Mouse (Mus musculus) neutrophil, adult 83 days (primary cell): ENCODE measurements around the gene Ly6g6f. TPM values are rescaled to one million over a fixed set of nuclear protein-coding genes. Genes with fewer than 3 reads are reported as not detected.

Source experiments
- total RNA-seq, 2 experiments: library from RNA; stranded (reverse); gene quantifications; one replicate each; pipeline ENCODE4 v1.2.4; 2023

Ly6g6f gene
- total RNA-seq, 2 experiments from 2014 or later: 0.35 TPM; not detected in 1

DNA sequence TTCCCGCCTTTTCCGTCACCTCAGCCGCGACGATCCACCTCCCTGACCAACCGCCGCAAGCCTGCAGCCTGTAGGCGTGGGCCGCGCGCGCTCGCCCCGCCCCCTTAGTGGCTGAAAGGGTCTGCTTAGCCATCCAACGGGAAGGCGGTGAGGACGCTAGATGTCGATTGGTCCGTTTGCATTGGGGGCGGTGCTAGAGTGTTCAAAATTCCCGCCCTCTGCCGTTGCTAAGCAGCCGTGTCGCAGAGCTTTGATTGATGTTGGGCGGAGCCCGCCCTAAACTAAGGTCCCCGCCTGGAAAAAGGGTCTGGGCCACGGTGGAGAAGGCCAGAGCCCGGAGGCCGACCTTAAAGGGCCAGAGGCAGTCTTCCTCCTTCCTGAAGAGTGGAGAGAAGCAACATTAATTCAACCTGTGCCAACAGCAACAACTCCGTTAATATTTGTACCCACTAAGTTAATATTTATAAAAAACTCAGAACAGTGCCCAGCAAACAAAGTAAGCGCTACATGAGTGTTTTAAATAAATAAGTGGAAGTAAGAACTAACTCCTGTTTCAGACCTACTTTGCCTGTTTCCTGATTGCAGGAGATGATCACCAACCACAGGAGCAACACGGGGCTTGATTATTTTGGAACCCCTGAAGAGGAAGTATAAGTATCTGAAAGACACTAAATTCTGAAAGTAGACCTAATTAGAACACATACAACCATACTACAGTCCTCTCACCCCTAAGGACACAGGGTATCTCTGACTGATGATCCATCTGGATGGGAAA lies 38.5 kb downstream of the Ly6g6f start, which contains the start of gene Msh5:
Gene Msh5, minus strand, starts transcription at position 65 of the 775 bp plus-strand sequence.

Other genes starting within 250 kb of the Ly6g6f start
- 10 to 100 TPM; 34.1 to 39.4 TPM for gene Stk19, start 248.7 kb downstream of the Ly6g6f start, total RNA-seq
- 10 to 100 TPM; 49.0 to 49.1 TPM for gene Dxo, start 248.6 kb downstream of the Ly6g6f start, total RNA-seq
- gene Skiv2l, start 235.4 kb downstream of the Ly6g6f start, total RNA-seq: 10 to 100 TPM; 66.2 to 72.1 TPM
- gene Nelfe, start 235.2 kb downstream of the Ly6g6f start, total RNA-seq: 10 to 100 TPM; 23.4 to 30.8 TPM
- 1 to 10 TPM; 1.6 to 1.8 TPM for gene Cfb, start 223.1 kb downstream of the Ly6g6f start, total RNA-seq
- 1 to 10 TPM; 2.8 to 3.9 TPM for gene Zbtb12, start 206.1 kb downstream of the Ly6g6f start, total RNA-seq
- not detected for gene Gm20547, start 203.6 kb downstream of the Ly6g6f start, total RNA-seq
- under 1 TPM in 1 of 2 experiments, not detected in 1; 0.24 TPM for gene C2, start 187.3 kb downstream of the Ly6g6f start, total RNA-seq
- gene Ehmt2, start 187.1 kb downstream of the Ly6g6f start, total RNA-seq: 10 to 100 TPM; 68.7 to 71.8 TPM
- gene Slc44a4, start 171.1 kb downstream of the Ly6g6f start, total RNA-seq: not detected
- 10 to 100 TPM; 60.2 to 63.2 TPM for gene Neu1, start 154.4 kb downstream of the Ly6g6f start, total RNA-seq
- gene Hspa1b, start 126.4 kb downstream of the Ly6g6f start, total RNA-seq: 100 to 1,000 TPM in 1 of 2 experiments, 10 to 100 TPM in 1; 58.3 to 134 TPM
- not detected for gene Gm20481, start 115.7 kb downstream of the Ly6g6f start, total RNA-seq
- gene Hspa1a, start 113.5 kb downstream of the Ly6g6f start, total RNA-seq: 100 to 1,000 TPM in 1 of 2 experiments, 10 to 100 TPM in 1; 86.4 to 244 TPM
- under 1 TPM in 1 of 2 experiments, not detected in 1; 0.20 TPM for gene Hspa1l, start 112.9 kb downstream of the Ly6g6f start, total RNA-seq
- 10 to 100 TPM; 41.4 to 45.7 TPM for gene Lsm2, start 103.7 kb downstream of the Ly6g6f start, total RNA-seq
- gene Vars, start 84.6 kb downstream of the Ly6g6f start, total RNA-seq: 10 to 100 TPM; 61.7 to 68.3 TPM
- under 1 TPM in 1 of 2 experiments, not detected in 1; 0.15 TPM for gene Vwa7, start 69.0 kb downstream of the Ly6g6f start, total RNA-seq
- gene Sapcd1, start 57.6 kb downstream of the Ly6g6f start, total RNA-seq: 1 to 10 TPM; 1.3 to 2.1 TPM
- gene Msh5, start 38.9 kb downstream of the Ly6g6f start, total RNA-seq: 10 to 100 TPM; 11.5 to 12.5 TPM
- 100 to 1,000 TPM; 262 to 285 TPM for gene Clic1, start 35.6 kb downstream of the Ly6g6f start, total RNA-seq
- 1 to 10 TPM; 2.5 to 3.1 TPM for gene Ddah2, start 26.6 kb downstream of the Ly6g6f start, total RNA-seq
- 1 to 10 TPM in 1 of 2 experiments, not detected in 1; 1.0 TPM for gene Ly6g6c, start 20.2 kb downstream of the Ly6g6f start, total RNA-seq
- under 1 TPM in 1 of 2 experiments, not detected in 1; 0.26 TPM for gene Mpig6b, start 19.4 kb downstream of the Ly6g6f start, total RNA-seq
- gene Ly6g6e, start 8.7 kb downstream of the Ly6g6f start, total RNA-seq: not detected
- not detected for gene Ly6g6d, start 7.5 kb downstream of the Ly6g6f start, total RNA-seq
- gene Abhd16a, start 3.7 kb upstream of the Ly6g6f start, total RNA-seq: 10 to 100 TPM; 50.2 to 58.4 TPM
- not detected for gene Ly6g5c, start 22.7 kb upstream of the Ly6g6f start, total RNA-seq
- 10 to 100 TPM; 13.5 to 16.4 TPM for gene Ly6g5b, start 29.8 kb upstream of the Ly6g6f start, total RNA-seq
- 10 to 100 TPM; 20.2 to 26.5 TPM for gene Gpank1, start 35.8 kb upstream of the Ly6g6f start, total RNA-seq
- gene Csnk2b, start 36.4 kb upstream of the Ly6g6f start, total RNA-seq: 100 to 1,000 TPM; 172 TPM
- gene D17H6S53E, start 40.8 kb upstream of the Ly6g6f start, total RNA-seq: 10 to 100 TPM; 16.4 to 24.3 TPM
- under 1 TPM in 1 of 2 experiments, not detected in 1; 0.42 TPM for gene Apom, start 46.4 kb upstream of the Ly6g6f start, total RNA-seq
- gene Bag6, start 49.6 kb upstream of the Ly6g6f start, total RNA-seq: 100 to 1,000 TPM; 222 to 226 TPM
- gene Prrc2a, start 79.3 kb upstream of the Ly6g6f start, total RNA-seq: 100 to 1,000 TPM; 180 to 195 TPM
- gene Aif1, start 90.5 kb upstream of the Ly6g6f start, total RNA-seq: 10 to 100 TPM; 18.0 to 18.3 TPM
- 100 to 1,000 TPM; 564 to 656 TPM for gene Lst1, start 102.8 kb upstream of the Ly6g6f start, total RNA-seq
- gene Ltb, start 108.8 kb upstream of the Ly6g6f start, total RNA-seq: 10 to 100 TPM; 84.2 to 91.5 TPM
- 10 to 100 TPM; 71.0 to 84.1 TPM for gene Tnf, start 116.4 kb upstream of the Ly6g6f start, total RNA-seq
- not detected for gene Lta, start 119.7 kb upstream of the Ly6g6f start, total RNA-seq
- not detected for gene Gm16181, start 135.2 kb upstream of the Ly6g6f start, total RNA-seq
- gene Atp6v1g2, start 148.1 kb upstream of the Ly6g6f start, total RNA-seq: 1 to 10 TPM; 2.2 to 4.8 TPM
- gene Nfkbil1, start 150.2 kb upstream of the Ly6g6f start, total RNA-seq: 10 to 100 TPM; 18.6 to 19.5 TPM
- gene Ddx39b, start 156.1 kb upstream of the Ly6g6f start, total RNA-seq: 100 to 1,000 TPM; 208 to 239 TPM
- gene H2-D1, start 177.1 kb upstream of the Ly6g6f start, total RNA-seq: 1,000 to 10,000 TPM; 1,522 to 1,549 TPM
- 1 to 10 TPM; 6.7 to 6.9 TPM for gene H2-Q1, start 234.8 kb upstream of the Ly6g6f start, total RNA-seq